Mouse (Mus musculus): ENCODE measurements around the gene Nrip1.

GRCm38 (mm10) chr16:76360441-76360840 lies 13.2 kb downstream of the Nrip1 start:
- TF ChIP-seq ZNF384 (IDR thresholded peaks at IDR 0.05; ENCODE audit: low read depth, low read length) (no peak), USF2 (conservative IDR thresholded peaks at IDR 0.05; ENCODE audit: low read depth, low read length) (no peak), TCF12 (IDR thresholded peaks at IDR 0.05; ENCODE audit: low read depth, low read length) (no peak), CTCF (conservative IDR thresholded peaks at IDR 0.05 in 1 of 2, IDR thresholded peaks at IDR 0.05 in 1 of 2; ENCODE audit: low read depth in 2 of 2, low read length in 2 of 2) (no peak), POLR2A (IDR thresholded peaks at IDR 0.05; ENCODE audit: low read depth, low read length) (no peak), JUN (IDR thresholded peaks at IDR 0.05; ENCODE audit: insufficient read depth, low read depth, low read length) (no peak), HCFC1 (IDR thresholded peaks at IDR 0.05; ENCODE audit: low read depth, low read length) (no peak)

Data from CH12.LX (cell line).